Mouse (Mus musculus): ENCODE measurements around the gene Best1.

Gene Best1

GRCm38 (mm10) chr19:9966096-9966867 lies 35.2 kb downstream of the Best1 start:
- DNase-seq (ENCODE audit: extremely low read depth, insufficient read length, low spot score): no peak

- DNase-seq (ENCODE audit: extremely low read depth, insufficient read length, low spot score): no peak
Observed at GRCm38 (mm10) chr19:9964205-9964916, 37.1 kb downstream of the Best1 start.

- DNase-seq (ENCODE audit: extremely low read depth, insufficient read length, low spot score): no peak
Observed at GRCm38 (mm10) chr19:9960769-9961168, 40.7 kb downstream of the Best1 start.

GRCm38 (mm10) chr19:9957965-9958364 lies 43.5 kb downstream of the Best1 start:
- DNase-seq (ENCODE audit: extremely low read depth, insufficient read length, low spot score): no peak

- no peak for DNase-seq (ENCODE audit: extremely low read depth, insufficient read length, low spot score)
Observed at GRCm38 (mm10) chr19:9956624-9957388, 44.6 kb downstream of the Best1 start.

GRCm38 (mm10) chr19:9955438-9955837 lies 46.0 kb downstream of the Best1 start:
- DNase-seq (ENCODE audit: extremely low read depth, insufficient read length, low spot score): no peak

- DNase-seq (ENCODE audit: extremely low read depth, insufficient read length, low spot score): no peak
Observed at GRCm38 (mm10) chr19:9954811-9955202, 46.6 kb downstream of the Best1 start.

GRCm38 (mm10) chr19:9954055-9954810 lies 47.2 kb downstream of the Best1 start:
- DNase-seq (ENCODE audit: extremely low read depth, insufficient read length, low spot score): peak; percentile 86

- no peak for DNase-seq (ENCODE audit: extremely low read depth, insufficient read length, low spot score)
Observed at GRCm38 (mm10) chr19:9952912-9953311, 48.5 kb downstream of the Best1 start.

GRCm38 (mm10) chr19:9952390-9952789 lies 49.0 kb downstream of the Best1 start:
- no peak for DNase-seq (ENCODE audit: extremely low read depth, insufficient read length, low spot score)

GRCm38 (mm10) chr19:9946986-9947385 lies 54.4 kb downstream of the Best1 start:
- peak; percentile 63 for DNase-seq (ENCODE audit: extremely low read depth, insufficient read length, low spot score)

- DNase-seq (ENCODE audit: extremely low read depth, insufficient read length, low spot score): peak; percentile 67
Observed at GRCm38 (mm10) chr19:9945800-9946564, 55.5 kb downstream of the Best1 start.

- DNase-seq (ENCODE audit: extremely low read depth, insufficient read length, low spot score): no peak
Observed at GRCm38 (mm10) chr19:9942539-9943533, 58.6 kb downstream of the Best1 start.

GRCm38 (mm10) chr19:9941809-9942208 lies 59.6 kb downstream of the Best1 start:
- no peak for DNase-seq (ENCODE audit: extremely low read depth, insufficient read length, low spot score)

- no peak for DNase-seq (ENCODE audit: extremely low read depth, insufficient read length, low spot score)
Observed at GRCm38 (mm10) chr19:9940903-9941302, 60.5 kb downstream of the Best1 start.

- DNase-seq (ENCODE audit: extremely low read depth, insufficient read length, low spot score): no peak
Observed at GRCm38 (mm10) chr19:9939841-9940240, 61.6 kb downstream of the Best1 start.

GRCm38 (mm10) chr19:9938824-9939303 lies 62.6 kb downstream of the Best1 start:
- peak; percentile 71 for DNase-seq (ENCODE audit: extremely low read depth, insufficient read length, low spot score)

- DNase-seq (ENCODE audit: extremely low read depth, insufficient read length, low spot score): peak; percentile 28
Observed at GRCm38 (mm10) chr19:9938156-9938823, 63.1 kb downstream of the Best1 start.

Measured in 3134 (cell line).